Mouse (Mus musculus) heart, adult 2 months (tissue): ENCODE results near the gene H2-Eb2. TPM values are rescaled to one million over a fixed set of nuclear protein-coding genes. Genes with fewer than 3 reads are reported as not detected.

ENCODE experiments used
- DNase-seq, 2 experiments: peaks; one replicate each; pipeline ENCODE4 v3.0.0; 2021
- H3K27ac ChIP-seq: fragments of 200-600 bp; 2 replicates; pipeline ENCODE4 v1.8.1; 2022
- H3K27me3 ChIP-seq: fragments of 200-500 bp; 2 replicates; pipeline ENCODE4 v1.6.1; 2012; ENCODE audit warnings: mild to moderate bottlenecking, low read length, inconsistent platforms, mixed read lengths; ENCODE audit not compliant: control insufficient read depth, insufficient read depth
- H3K36me3 ChIP-seq: fragments of 200-500 bp; 2 replicates; pipeline ENCODE4 v1.6.1; 2012; ENCODE audit warnings: low read length, inconsistent platforms; ENCODE audit not compliant: control insufficient read depth, insufficient read depth
- H3K4me1 ChIP-seq: fragments of 200-500 bp; 2 replicates; pipeline ENCODE4 v1.6.1; 2011; ENCODE audit warnings: low read length; ENCODE audit not compliant: control insufficient read depth, insufficient read depth
- H3K4me3 ChIP-seq: fragments of 200-600 bp; 2 replicates; pipeline ENCODE4 v1.8.1; 2022
- H3K79me2 ChIP-seq: fragments of 200-500 bp; replicated peaks from 2 replicates; pipeline ENCODE4 v1.6.1; 2012; ENCODE audit warnings: mild to moderate bottlenecking, inconsistent platforms, low read length, moderate library complexity, mixed read lengths; ENCODE audit not compliant: control insufficient read depth, insufficient read depth
- H3K9ac ChIP-seq: fragments of 200-500 bp; 2 replicates; pipeline ENCODE4 v1.6.1; 2012; ENCODE audit warnings: low read depth, mild to moderate bottlenecking, control low read depth, inconsistent platforms, low read length, mixed read lengths
- CTCF ChIP-seq: fragments of 200-600 bp; IDR thresholded peaks from 2 replicates; pipeline ENCODE4 v1.8.1; 2022; ENCODE audit warnings: antibody characterized with exemption, mild to moderate bottlenecking, moderate library complexity
- EP300 ChIP-seq: fragments of 200-500 bp; IDR thresholded peaks from 2 replicates; pipeline ENCODE4 v1.6.1; 2011; ENCODE audit warnings: low read depth, low read length, control low read depth; ENCODE audit not compliant: insufficient read depth
- POLR2A ChIP-seq: fragments of 200-500 bp; IDR thresholded peaks from 2 replicates; pipeline ENCODE4 v1.6.1; 2011; ENCODE audit warnings: mild to moderate bottlenecking, low read depth, low read length, control low read depth; ENCODE audit not compliant: insufficient read depth
- WGBS: fragments of 180-500 bp; shearing (Covaris S2); methylation state at CpG from one replicate; pipeline ENCODE4 v1.1.7; 2018; 5-methylcytosine and 5-hydroxymethylcytosine counted together
- intact Hi-C: fragments of 180-260 bp; cut with DNase I; formaldehyde crosslinking; loops from one replicate; pipeline ENCODE4 v1.15.1; 2025
- polyA plus RNA-seq: library from polyadenylated mRNA; depleted of rRNA; stranded (reverse); fragments of >200 nt; gene quantifications from 2 replicates; pipeline ENCODE4 v1.2.3, GENCODE M21; 2012
- total RNA-seq, 2 experiments: library from RNA; stranded (reverse); gene quantifications; 2 replicates each; pipeline ENCODE4 v1.2.3; 2021

H2-Eb2 gene
- total and polyA plus RNA-seq, 3 experiments = 0.33 TPM; not detected in 2

DNA sequence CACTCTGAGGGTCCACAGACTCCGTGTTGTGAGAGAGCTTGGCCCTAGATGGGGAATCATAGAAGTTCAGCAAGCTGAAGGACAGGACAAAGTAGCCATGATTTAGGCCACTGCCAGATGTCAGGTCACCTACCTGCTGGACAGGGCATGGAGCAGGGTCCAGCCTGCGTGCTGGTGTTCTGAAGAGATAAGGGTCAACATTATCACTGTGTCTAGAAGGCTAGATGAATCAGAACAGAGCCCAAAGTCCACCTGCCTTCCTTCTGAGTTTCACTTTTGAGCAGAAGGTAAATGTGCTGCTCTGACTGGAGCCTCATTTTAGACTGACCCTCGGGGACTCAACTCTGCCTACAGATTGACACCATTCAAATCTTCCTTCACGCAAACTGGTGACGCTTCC lies 29.1 kb downstream of the H2-Eb2 start, which contains the start of gene Btnl2:
TSS of gene Btnl2 (plus strand) at position 284 of the 400 bp plus-strand sequence.
- H3K27ac ChIP-seq = peak within 1 kb of the TSS; percentile 5; the same call in 1 of the 2 replicates

DNA sequence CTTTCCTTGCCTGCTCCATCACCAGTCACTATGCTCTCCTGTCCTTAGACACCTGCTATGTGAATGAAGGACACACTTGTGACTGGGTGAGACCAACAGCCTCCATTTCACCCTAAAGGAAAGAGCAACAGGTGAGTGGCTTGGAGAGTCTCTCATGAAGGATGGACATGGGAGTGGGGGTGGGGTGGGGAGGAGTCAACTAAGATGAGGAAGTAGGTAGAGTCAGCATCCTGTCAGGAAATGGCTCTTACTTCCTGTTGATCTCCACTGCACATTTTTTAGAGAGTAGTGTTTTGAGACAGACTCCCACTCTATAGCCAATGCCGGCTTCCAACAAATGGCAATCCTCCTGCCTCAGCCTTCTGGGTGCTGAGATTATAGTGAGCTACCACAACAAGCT lies 29.5 kb downstream of the H2-Eb2 start:
- intact Hi-C loops = no loop called here
- no peak for TF ChIP-seq EP300
- no peak for TF ChIP-seq POLR2A
- TF ChIP-seq CTCF = no peak
- peaks cover 4% of the 10 kb centered on the region; the same call in 1 of the 2 replicates for H3K27me3 ChIP-seq
- no peaks in the 10 kb centered on the region; the same call in 1 of the 2 replicates for H3K4me1 ChIP-seq
- H3K27ac ChIP-seq = peak overlapping the region; percentile 5; the same call in 1 of the 2 replicates
- no peak overlapping the region for H3K4me3 ChIP-seq
- WGBS = 48% methylated on average over 1 of the region's 1 CpGs
- H3K36me3 ChIP-seq = no peaks in the 10 kb centered on the region
- H3K79me2 ChIP-seq = no peaks in the 10 kb centered on the region
- no peak for DNase-seq
- no peak overlapping the region for H3K9ac ChIP-seq

More for the DNA sequence above, 29.1 kb downstream of the H2-Eb2 start, which contains the start of gene Btnl2:
- Histone ChIP-seq H3K79me2 (no peaks in the 10 kb centered on the region), H3K4me1 (no peaks in the 10 kb centered on the region; the same call in 1 of the 2 replicates), H3K36me3 (no peaks in the 10 kb centered on the region), H3K9ac (no peak within 1 kb of the TSS), H3K27me3 (peaks cover 3% of the 10 kb centered on the region; the same call in 1 of the 2 replicates), H3K4me3 (no peak within 1 kb of the TSS)
- 78% methylated on average over 5 of the region's 5 CpGs for WGBS
- no peak for TF ChIP-seq CTCF
- no peak for TF ChIP-seq EP300
- no peak for TF ChIP-seq POLR2A
- intact Hi-C loops = no loop called here
- DNase-seq = no peak

DNA sequence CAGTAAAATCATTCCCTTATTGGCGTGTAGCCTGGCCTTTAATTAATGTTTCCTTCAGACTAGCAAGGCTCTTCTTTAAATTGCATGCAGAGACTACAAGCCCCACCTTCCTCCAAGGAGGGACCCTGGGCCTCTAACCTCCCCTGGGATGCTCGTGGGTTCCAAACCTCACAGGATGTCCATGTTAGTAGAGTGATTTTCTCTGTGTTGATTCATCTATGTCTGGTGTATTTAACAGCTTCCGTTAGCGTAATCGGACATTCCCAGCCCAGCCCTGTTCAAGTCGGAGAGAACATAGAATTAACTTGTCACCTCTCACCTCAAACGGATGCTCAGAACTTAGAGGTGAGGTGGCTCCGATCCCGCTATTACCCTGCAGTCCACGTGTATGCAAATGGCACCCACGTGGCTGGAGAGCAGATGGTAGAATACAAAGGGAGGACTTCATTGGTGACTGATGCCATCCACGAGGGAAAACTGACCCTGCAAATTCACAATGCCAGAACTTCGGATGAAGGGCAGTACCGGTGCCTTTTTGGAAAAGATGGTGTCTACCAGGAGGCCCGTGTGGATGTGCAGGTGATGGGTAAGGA lies 37.6 kb downstream of the H2-Eb2 start:
- Histone ChIP-seq H3K79me2 (no peaks in the 10 kb centered on the region), H3K4me3 (no peak overlapping the region), H3K27me3 (peaks cover 1% of the 10 kb centered on the region), H3K27ac (no peak overlapping the region), H3K4me1 (no peaks in the 10 kb centered on the region), H3K36me3 (no peaks in the 10 kb centered on the region), H3K9ac (no peak overlapping the region)
- TF ChIP-seq POLR2A = no peak
- TF ChIP-seq CTCF = no peak
- TF ChIP-seq EP300 = no peak
- WGBS = 74% methylated on average over 15 of the region's 15 CpGs
- no peak for DNase-seq
- intact Hi-C loops = no loop called here

DNA sequence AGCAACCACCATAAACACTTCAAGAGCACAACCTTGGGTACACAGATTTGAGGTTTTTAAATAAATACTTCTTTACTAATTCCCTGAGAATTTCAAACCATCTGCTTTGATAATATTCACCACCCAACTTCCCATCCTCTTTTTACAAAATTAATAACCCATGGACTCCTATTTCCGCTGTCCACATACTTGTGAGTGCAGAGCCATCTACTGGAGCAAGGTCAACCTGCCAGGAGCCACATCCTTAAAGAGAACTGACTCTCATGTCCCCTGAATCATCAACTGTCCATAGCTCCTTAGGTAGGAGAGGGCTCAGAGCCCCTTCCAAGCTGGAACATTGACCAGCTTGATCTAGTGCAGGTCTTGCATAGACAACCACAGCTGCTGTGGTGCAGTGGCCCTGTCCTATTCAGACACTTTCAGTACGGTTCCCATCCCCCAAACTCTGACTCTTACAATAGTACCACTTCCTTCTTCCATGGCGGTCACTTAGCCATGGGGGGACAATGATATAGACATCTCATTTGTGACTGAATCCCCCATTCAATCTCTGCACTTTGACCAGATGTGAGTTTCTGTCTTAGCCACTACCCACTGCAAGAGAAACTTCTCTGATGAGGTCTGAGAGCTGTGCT lies 38.3 kb downstream of the H2-Eb2 start:
- intact Hi-C loops = no loop called here
- Histone ChIP-seq H3K79me2 (no peaks in the 10 kb centered on the region), H3K36me3 (no peaks in the 10 kb centered on the region), H3K9ac (no peak overlapping the region), H3K4me1 (no peaks in the 10 kb centered on the region), H3K4me3 (no peak overlapping the region), H3K27ac (no peak overlapping the region), H3K27me3 (peaks cover 1% of the 10 kb centered on the region)
- 68% methylated on average over 3 of the region's 3 CpGs for WGBS
- TF ChIP-seq EP300 (no peak), CTCF (0 out of 2 replicates have a peak, but pooled peaks have one; percentile 5)
- DNase-seq = no peak

DNA sequence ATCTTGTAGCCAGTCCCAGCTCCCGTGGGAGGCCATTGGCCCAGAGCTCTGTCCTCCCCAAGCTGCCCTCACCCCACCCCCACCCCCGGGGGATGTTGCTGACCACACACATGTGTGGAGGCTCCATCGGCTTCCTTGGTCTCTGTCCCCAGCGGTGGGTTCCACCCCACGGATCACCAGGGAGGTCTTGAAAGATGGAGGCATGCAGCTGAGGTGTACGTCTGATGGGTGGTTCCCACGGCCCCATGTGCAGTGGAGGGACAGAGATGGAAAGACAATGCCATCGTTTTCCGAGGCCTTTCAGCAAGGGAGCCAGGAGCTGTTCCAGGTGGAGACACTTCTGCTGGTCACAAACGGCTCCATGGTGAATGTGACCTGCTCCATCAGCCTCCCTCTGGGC lies 39.6 kb downstream of the H2-Eb2 start:
- no peaks in the 10 kb centered on the region for H3K36me3 ChIP-seq
- H3K27ac ChIP-seq = no peak overlapping the region
- no peak overlapping the region for H3K9ac ChIP-seq
- intact Hi-C loops = no loop called here
- TF ChIP-seq EP300 (no peak), CTCF (no peak), POLR2A (no peak)
- no peaks in the 10 kb centered on the region for H3K79me2 ChIP-seq
- H3K27me3 ChIP-seq = no peaks in the 10 kb centered on the region; the same call in 1 of the 2 replicates
- H3K4me3 ChIP-seq = no peak overlapping the region
- no peaks in the 10 kb centered on the region for H3K4me1 ChIP-seq
- peak in 1 of 2 experiments; percentile 34 for DNase-seq
- WGBS = 61% methylated on average over 10 of the region's 10 CpGs

DNA sequence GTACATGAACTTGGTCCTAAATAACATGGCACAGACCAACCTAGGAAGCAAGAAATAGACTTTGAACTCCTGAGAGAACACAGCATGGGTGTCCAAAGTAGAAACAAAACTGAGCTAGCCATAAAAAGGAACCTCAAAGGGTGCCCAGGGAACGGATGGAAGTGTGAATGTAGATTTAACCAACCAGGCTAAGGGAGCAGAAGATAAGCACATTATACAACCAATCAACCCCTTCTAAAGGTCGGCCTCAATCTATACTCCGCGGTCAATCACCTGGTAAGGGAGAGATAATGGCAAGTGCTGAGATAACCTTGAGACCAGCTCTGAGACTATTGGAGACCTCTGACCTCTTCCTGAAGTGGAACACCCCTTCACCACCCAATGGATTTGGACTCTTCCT lies 45.1 kb downstream of the H2-Eb2 start:
- Histone ChIP-seq H3K27me3 (no peaks in the 10 kb centered on the region; the same call in 1 of the 2 replicates), H3K9ac (no peak overlapping the region), H3K27ac (no peak overlapping the region), H3K4me1 (no peaks in the 10 kb centered on the region), H3K4me3 (no peak overlapping the region), H3K36me3 (no peaks in the 10 kb centered on the region), H3K79me2 (no peaks in the 10 kb centered on the region)
- 58% methylated on average over 4 of the region's 4 CpGs for WGBS
- intact Hi-C loops = no loop called here
- DNase-seq = no peak
- TF ChIP-seq CTCF = no peak
- TF ChIP-seq EP300 = no peak
- no peak for TF ChIP-seq POLR2A
